Mouse (Mus musculus): ENCODE data around the gene Ddx3x.

DNA sequence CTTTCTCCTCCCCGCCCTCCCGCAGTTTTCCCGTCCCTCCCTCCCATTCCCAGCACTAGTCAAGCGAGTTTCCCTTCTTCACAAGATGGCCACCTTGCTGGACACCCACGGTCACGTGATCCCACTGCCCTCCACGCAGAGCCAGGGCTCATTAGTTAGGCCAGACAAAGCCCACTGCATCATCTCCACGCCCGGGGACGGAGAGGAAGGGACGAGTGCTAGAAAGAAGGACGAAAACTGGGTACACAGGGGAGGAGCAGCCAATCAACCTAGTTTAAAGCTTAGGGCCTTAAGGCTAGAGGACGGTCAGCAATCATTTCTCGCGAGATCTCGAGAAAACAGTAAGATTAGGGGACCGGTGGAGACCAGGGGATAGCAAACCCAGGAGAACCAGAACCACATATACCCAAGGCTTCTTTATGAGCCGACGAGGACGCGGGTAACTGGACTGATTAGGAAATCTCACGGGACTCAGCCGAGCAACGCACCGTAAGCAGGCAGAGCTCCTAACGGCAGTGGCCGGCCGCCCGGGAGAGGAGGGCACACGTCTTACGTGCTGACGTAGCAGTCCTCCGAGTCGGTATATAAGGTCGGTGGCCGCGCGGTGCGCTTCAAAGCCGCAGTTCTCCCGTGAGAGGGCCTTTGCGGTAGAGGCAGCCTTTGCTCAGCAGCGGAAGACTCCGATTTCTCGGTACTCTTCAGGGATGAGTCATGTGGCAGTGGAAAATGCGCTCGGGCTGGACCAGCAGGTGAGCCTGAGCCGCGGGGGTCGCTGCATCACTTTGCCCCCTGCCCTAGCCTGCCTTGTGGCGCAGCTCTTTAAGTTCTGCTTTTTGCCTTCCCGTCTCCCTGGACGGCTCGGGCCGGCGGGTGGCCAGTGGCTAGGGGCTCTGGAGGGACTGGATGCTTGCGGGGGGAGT is at the start of gene Ddx3x:
- TF ChIP-seq CTCF (IDR thresholded peaks at IDR 0.05; ENCODE audit: low read depth) = no peak
- peak; percentile 90 for TF ChIP-seq EP300 (optimal IDR thresholded peaks at IDR 0.05)
